Mouse (Mus musculus): ENCODE results near the gene Frrs1. TPM values are rescaled to one million over a fixed set of nuclear protein-coding genes. Genes with fewer than 3 reads are reported as not detected.
"Not testable (repeated sequence)": the region's sequence is repeated elsewhere in the genome, so short reads cannot be mapped to it uniquely, and the experiment has no call there.

Gene Frrs1
- 38.5 and 39.8 TPM in 2 replicates for polyA plus RNA-seq (2014; fragmentation: Nextera tagmentation; extraction: Ambion mirVana)

DNA sequence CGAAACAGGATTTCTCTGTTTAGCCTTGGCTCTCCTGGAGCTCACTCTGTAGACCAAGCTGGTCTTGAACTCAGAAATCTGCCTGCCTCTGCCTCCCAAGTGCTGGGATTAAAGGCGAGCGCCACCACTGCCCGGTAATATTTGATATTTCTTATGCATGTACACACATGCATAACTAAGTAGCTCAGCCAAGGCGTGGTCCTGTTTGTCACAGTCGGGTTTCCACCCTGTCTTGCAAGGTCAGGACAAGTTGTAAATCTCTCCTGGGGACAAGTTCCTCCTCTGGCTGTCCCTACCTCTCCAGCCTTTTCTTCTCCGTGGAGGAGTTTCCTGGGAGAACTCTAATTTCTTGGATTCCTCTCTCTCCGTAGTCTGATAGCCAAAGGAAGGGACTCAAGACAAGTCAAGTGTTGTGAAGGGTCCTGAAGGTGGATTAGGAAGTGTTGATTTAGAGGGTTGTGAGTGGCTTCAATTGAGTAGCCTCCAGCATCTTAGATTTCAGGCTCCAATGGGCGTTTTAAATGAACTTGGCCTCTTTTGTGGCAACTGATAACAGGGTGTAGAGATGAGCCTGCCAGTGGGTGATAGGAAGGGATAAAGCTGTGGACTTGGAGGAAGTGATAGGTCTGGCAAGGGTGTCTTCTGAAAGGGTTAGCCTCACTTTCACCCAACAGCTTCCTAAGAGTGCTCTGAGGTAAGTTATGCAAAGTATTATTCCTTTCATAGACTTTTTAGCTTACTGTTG, at the start of gene Frrs1:
TSS of gene Frrs1 (plus strand) at position 524 of the 745 bp plus-strand sequence.
- Histone ChIP-seq H3K36me3 (ENCODE audit: control insufficient read depth, insufficient read depth, low read length) (no peaks in the 10 kb centered on the region), H3K27me3 (ENCODE audit: control insufficient read depth, insufficient read depth, low read length) (no peaks in the 10 kb centered on the region), H3K27ac (ENCODE audit: low read length) (no peak within 1 kb of the TSS), H3K9me3 (ENCODE audit: control insufficient read depth, low read depth, low read length) (no peaks in the 10 kb centered on the region), H3K4me1 (ENCODE audit: control insufficient read depth, insufficient read depth, low read length) (no peaks in the 10 kb centered on the region), H3K4me3 (ENCODE audit: low read depth, low read length) (no peak within 1 kb of the TSS), H3K9ac (replicated peaks; ENCODE audit: low read depth, low read length) (no peak within 1 kb of the TSS), H3K4me2 (replicated peaks; ENCODE audit: low read depth, low read length) (no peak within 1 kb of the TSS)
- no peak for ATAC-seq (ENCODE audit: insufficient number of reproducible peaks, insufficient read depth, low FRiP score, low read depth)
- WGBS = 86% methylated on average over 9 of the region's 9 CpGs

DNA sequence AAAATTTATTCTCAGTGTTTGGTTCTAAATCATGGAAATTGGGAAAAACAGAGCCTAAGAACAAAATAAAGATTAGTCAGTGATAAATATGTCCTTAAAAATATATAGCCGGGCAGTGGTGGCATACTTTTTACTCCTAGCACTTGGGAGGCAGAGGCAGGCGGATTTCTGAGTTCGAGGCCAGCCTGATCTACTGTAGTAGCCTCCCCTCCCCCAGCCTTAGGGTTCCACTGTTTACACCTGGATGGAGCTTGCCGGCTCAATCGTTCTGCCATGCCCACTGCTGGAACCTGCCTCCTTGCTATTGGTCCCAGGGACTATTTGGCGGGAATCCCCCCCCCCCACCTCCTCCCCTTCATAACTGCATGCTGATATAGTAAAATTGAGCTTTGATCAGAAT, 48.9 kb upstream of the Frrs1 start:
- H3K27ac ChIP-seq (ENCODE audit: low read length); H3K9ac ChIP-seq (replicated peaks; ENCODE audit: low read depth, low read length); H3K27me3 ChIP-seq (ENCODE audit: control insufficient read depth, insufficient read depth, low read length); H3K4me1 ChIP-seq (ENCODE audit: control insufficient read depth, insufficient read depth, low read length); H3K4me3 ChIP-seq (ENCODE audit: low read depth, low read length); ATAC-seq (ENCODE audit: insufficient number of reproducible peaks, insufficient read depth, low FRiP score, low read depth); H3K4me2 ChIP-seq (replicated peaks; ENCODE audit: low read depth, low read length); H3K36me3 ChIP-seq (ENCODE audit: control insufficient read depth, insufficient read depth, low read length); H3K9me3 ChIP-seq (ENCODE audit: control insufficient read depth, low read depth, low read length): not testable (repeated sequence)
- 84% methylated on average over 6 of the region's 6 CpGs for WGBS

DNA sequence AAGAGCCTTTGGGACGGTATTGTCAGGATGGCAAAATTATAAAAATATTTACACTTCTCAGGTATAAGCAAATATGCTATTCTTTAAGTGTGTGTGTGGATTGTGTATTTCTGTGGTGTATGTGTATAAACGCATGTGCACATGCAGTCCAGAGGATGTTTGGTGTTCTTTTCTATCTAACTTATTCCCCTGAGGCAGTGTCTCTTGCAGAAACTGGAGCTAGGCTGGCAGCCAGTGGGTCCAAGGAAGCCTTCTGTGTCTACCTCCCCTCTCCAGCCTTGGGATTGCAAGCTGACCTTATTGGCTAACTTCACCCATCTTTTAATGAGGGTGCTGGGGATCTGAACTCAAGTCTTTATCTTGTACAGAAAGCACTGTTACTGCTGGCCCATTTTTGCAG, 46.3 kb upstream of the Frrs1 start:
- no peak for ATAC-seq (ENCODE audit: insufficient number of reproducible peaks, insufficient read depth, low FRiP score, low read depth)
- Histone ChIP-seq H3K27me3 (ENCODE audit: control insufficient read depth, insufficient read depth, low read length) (no peaks in the 10 kb centered on the region), H3K4me1 (ENCODE audit: control insufficient read depth, insufficient read depth, low read length) (no peaks in the 10 kb centered on the region), H3K4me3 (ENCODE audit: low read depth, low read length) (no peak overlapping the region), H3K36me3 (ENCODE audit: control insufficient read depth, insufficient read depth, low read length) (no peaks in the 10 kb centered on the region), H3K9ac (replicated peaks; ENCODE audit: low read depth, low read length) (no peak overlapping the region), H3K9me3 (ENCODE audit: control insufficient read depth, low read depth, low read length) (no peaks in the 10 kb centered on the region), H3K4me2 (replicated peaks; ENCODE audit: low read depth, low read length) (no peak overlapping the region), H3K27ac (ENCODE audit: low read length) (no peak overlapping the region)
- 78% methylated on average over 2 of the region's 2 CpGs for WGBS

DNA sequence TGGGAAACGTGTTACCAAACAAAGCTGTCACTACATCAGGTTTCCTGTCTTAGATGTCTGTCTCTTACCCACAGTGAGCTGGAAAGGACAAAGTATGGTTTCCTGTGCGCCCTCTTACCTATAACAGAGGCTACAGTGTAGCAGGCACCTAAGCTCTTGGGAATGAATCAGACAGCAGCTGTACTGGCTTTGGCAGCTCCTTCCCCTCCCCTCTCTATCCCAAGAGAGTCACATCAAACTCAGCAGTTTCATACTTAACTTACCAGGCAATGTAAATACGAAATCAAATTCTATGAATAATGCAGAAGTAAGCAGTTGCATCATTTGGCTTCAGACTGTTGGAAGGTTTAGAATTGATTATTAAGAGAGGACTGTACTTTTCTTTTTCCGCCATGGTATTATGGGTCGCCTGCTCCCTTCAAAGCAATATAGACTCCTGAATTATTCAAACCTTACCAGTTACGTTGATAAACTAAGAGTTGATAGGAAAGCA, 43.9 kb upstream of the Frrs1 start:
- 77% methylated on average over 6 of the region's 6 CpGs for WGBS
- no peak overlapping the region for H3K27ac ChIP-seq (ENCODE audit: low read length)
- no peaks in the 10 kb centered on the region for H3K36me3 ChIP-seq (ENCODE audit: control insufficient read depth, insufficient read depth, low read length)
- H3K4me2 ChIP-seq (replicated peaks; ENCODE audit: low read depth, low read length) = no peak overlapping the region
- H3K9me3 ChIP-seq (ENCODE audit: control insufficient read depth, low read depth, low read length) = no peaks in the 10 kb centered on the region
- no peaks in the 10 kb centered on the region for H3K27me3 ChIP-seq (ENCODE audit: control insufficient read depth, insufficient read depth, low read length)
- no peak overlapping the region for H3K9ac ChIP-seq (replicated peaks; ENCODE audit: low read depth, low read length)
- no peak overlapping the region for H3K4me3 ChIP-seq (ENCODE audit: low read depth, low read length)
- no peaks in the 10 kb centered on the region for H3K4me1 ChIP-seq (ENCODE audit: control insufficient read depth, insufficient read depth, low read length)
- ATAC-seq (ENCODE audit: insufficient number of reproducible peaks, insufficient read depth, low FRiP score, low read depth) = no peak

DNA sequence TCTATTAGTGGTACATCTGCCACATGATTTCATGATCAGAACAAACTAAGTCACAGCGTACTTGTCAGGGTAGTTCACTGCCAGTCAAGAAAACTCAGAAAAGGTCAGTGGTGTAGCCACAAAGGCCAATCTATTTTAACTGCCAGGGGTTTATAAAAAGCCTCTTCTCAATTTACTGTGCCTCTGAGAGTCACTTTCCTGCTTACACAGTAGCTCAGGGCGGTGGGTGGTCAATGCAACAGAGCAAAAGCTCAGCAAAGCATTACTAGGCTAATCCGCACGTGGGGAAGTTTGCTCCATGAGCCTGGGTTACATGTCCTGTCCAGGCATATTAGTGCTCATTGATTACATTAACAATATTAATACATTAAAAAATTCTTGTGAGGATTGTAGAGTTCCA, 43.3 kb upstream of the Frrs1 start:
- no peaks in the 10 kb centered on the region for H3K36me3 ChIP-seq (ENCODE audit: control insufficient read depth, insufficient read depth, low read length)
- H3K4me2 ChIP-seq (replicated peaks; ENCODE audit: low read depth, low read length) = no peak overlapping the region
- H3K27ac ChIP-seq (ENCODE audit: low read length) = no peak overlapping the region
- WGBS = 71% methylated on average over 4 of the region's 4 CpGs
- H3K27me3 ChIP-seq (ENCODE audit: control insufficient read depth, insufficient read depth, low read length) = no peaks in the 10 kb centered on the region
- H3K9me3 ChIP-seq (ENCODE audit: control insufficient read depth, low read depth, low read length) = no peaks in the 10 kb centered on the region
- H3K4me1 ChIP-seq (ENCODE audit: control insufficient read depth, insufficient read depth, low read length) = no peaks in the 10 kb centered on the region
- no peak overlapping the region for H3K4me3 ChIP-seq (ENCODE audit: low read depth, low read length)
- ATAC-seq (ENCODE audit: insufficient number of reproducible peaks, insufficient read depth, low FRiP score, low read depth) = no peak
- no peak overlapping the region for H3K9ac ChIP-seq (replicated peaks; ENCODE audit: low read depth, low read length)

DNA sequence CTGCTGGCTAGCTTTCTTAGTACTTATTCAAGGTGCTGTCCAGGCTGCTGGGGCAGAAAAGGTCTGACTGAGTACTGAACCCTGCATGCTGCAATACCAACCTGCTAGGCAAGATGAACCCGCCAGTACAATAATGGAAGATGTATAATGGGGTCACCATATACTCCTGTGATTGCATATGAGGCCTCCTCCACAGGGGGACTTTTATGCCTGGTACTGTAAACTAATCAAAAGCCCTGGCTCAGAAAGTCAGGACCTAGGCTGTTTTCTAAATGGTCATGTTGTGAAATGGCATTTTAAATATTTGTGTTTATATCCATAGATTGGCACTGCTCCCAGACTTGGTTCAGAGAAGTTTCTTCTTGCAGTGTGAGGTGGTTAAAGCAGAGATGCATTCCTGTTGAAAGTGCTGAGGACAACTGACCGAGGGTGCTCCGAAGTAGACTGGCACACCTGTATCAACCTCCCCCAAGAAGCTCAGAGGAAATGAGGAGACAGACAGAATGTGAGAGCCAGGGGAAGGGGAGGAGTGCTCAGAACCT, 42.5 kb upstream of the Frrs1 start:
- H3K9ac ChIP-seq (replicated peaks; ENCODE audit: low read depth, low read length) = no peak overlapping the region
- H3K4me2 ChIP-seq (replicated peaks; ENCODE audit: low read depth, low read length) = no peak overlapping the region
- H3K27ac ChIP-seq (ENCODE audit: low read length) = no peak overlapping the region
- no peak overlapping the region for H3K4me3 ChIP-seq (ENCODE audit: low read depth, low read length)
- no peak for ATAC-seq (ENCODE audit: insufficient number of reproducible peaks, insufficient read depth, low FRiP score, low read depth)
- no peaks in the 10 kb centered on the region for H3K27me3 ChIP-seq (ENCODE audit: control insufficient read depth, insufficient read depth, low read length)
- no peaks in the 10 kb centered on the region for H3K36me3 ChIP-seq (ENCODE audit: control insufficient read depth, insufficient read depth, low read length)
- WGBS = 81% methylated on average over 3 of the region's 3 CpGs
- H3K9me3 ChIP-seq (ENCODE audit: control insufficient read depth, low read depth, low read length) = no peaks in the 10 kb centered on the region
- no peaks in the 10 kb centered on the region for H3K4me1 ChIP-seq (ENCODE audit: control insufficient read depth, insufficient read depth, low read length)

DNA sequence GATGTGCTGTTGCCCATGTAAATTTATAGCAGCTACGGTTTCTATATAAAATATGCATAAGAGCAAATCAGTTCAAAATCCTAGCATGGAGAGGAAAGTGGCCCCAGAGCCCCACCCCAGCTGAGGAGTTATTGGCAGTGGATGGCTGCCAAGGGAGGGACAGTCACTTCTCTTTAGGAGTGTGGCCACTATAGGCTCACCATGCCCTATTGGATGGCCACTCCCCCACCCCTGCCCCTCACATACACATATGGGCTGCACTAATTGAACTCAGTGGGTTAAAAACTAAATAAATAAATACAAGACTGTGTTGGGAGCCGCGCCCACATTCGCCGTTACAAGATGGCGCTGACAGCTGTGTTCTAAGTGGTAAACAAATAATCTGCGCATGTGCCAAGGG, 42.0 kb upstream of the Frrs1 start:
- Histone ChIP-seq H3K4me2 (replicated peaks; ENCODE audit: low read depth, low read length) (no peak overlapping the region), H3K9me3 (ENCODE audit: control insufficient read depth, low read depth, low read length) (no peaks in the 10 kb centered on the region), H3K4me1 (ENCODE audit: control insufficient read depth, insufficient read depth, low read length) (no peaks in the 10 kb centered on the region), H3K9ac (replicated peaks; ENCODE audit: low read depth, low read length) (no peak overlapping the region), H3K27ac (ENCODE audit: low read length) (no peak overlapping the region), H3K4me3 (ENCODE audit: low read depth, low read length) (no peak overlapping the region), H3K27me3 (ENCODE audit: control insufficient read depth, insufficient read depth, low read length) (no peaks in the 10 kb centered on the region), H3K36me3 (ENCODE audit: control insufficient read depth, insufficient read depth, low read length) (no peaks in the 10 kb centered on the region)
- ATAC-seq (ENCODE audit: insufficient number of reproducible peaks, insufficient read depth, low FRiP score, low read depth) = no peak
- 91% methylated on average over 7 of the region's 7 CpGs for WGBS

DNA sequence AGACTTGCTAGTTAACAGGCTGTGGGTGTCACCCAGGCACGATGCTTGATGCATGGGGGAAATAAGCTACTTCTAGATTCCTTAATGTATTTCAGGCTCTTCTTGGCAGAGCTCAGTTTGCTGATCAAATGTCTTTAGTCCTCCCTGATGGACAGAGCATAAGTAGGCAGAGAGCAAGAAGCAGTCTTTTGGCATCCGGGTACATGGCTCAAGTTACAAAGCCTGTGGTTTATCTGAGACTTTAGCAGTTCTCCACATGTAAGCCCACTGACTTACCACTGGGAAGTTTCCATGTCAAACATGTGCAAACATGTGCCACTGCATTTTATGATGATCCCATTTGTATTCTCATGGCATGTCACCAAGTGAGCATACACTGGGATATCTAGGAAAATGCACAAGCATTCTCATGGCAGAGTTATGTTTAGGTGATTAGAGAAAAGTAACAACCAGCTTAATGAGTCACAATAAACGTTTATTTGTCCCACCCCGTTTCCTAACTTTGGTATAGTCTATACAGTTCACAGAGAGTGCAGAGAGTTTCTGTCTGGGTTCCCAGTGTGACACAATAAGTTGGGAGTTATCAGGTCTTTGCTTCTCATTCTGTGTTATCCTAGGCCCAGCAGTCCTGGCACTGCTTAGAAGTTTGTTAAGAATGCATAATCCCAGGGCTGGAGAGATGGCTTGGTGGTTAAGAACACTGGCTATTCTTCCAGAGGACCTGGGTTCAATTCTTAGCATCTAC, 32.6 kb upstream of the Frrs1 start:
- no peak for ATAC-seq (ENCODE audit: insufficient number of reproducible peaks, insufficient read depth, low FRiP score, low read depth)
- H3K36me3 ChIP-seq (ENCODE audit: control insufficient read depth, insufficient read depth, low read length) = no peaks in the 10 kb centered on the region

More for the DNA sequence above, 32.6 kb upstream of the Frrs1 start:
- Histone ChIP-seq H3K4me2 (replicated peaks; ENCODE audit: low read depth, low read length) (no peak overlapping the region), H3K9ac (replicated peaks; ENCODE audit: low read depth, low read length) (no peak overlapping the region), H3K4me1 (ENCODE audit: control insufficient read depth, insufficient read depth, low read length) (no peaks in the 10 kb centered on the region), H3K9me3 (ENCODE audit: control insufficient read depth, low read depth, low read length) (no peaks in the 10 kb centered on the region), H3K27ac (ENCODE audit: low read length) (no peak overlapping the region), H3K27me3 (ENCODE audit: control insufficient read depth, insufficient read depth, low read length) (no peaks in the 10 kb centered on the region), H3K4me3 (ENCODE audit: low read depth, low read length) (no peak overlapping the region)
- 67% methylated on average over 4 of the region's 4 CpGs for WGBS
